Mouse (Mus musculus): ENCODE results near the gene Rbm4b. TPM values are rescaled to one million over a fixed set of nuclear protein-coding genes. Genes with fewer than 3 reads are reported as not detected.

Gene Rbm4b
- polyA plus RNA-seq, 1 experiment from 2014 or later: 164 TPM

GRCm38 (mm10) chr19:4720112-4720511 lies 36.2 kb upstream of the Rbm4b start:
- Histone ChIP-seq H3K36me3 (peaks cover 51% of the 10 kb centered on the region), H3K9ac (no peak overlapping the region), H3K9me3 (no peaks in the 10 kb centered on the region), H3K4me1 (replicated peaks) (peaks cover 27% of the 10 kb centered on the region), H3K27ac (replicated peaks) (no peak overlapping the region), H3K27me3 (no peaks in the 10 kb centered on the region), H3K4me2 (no peak overlapping the region), H3K4me3 (no peak overlapping the region)
- 82% methylated on average over 15 of the region's 15 CpGs for WGBS
- no peak for ATAC-seq (ENCODE audit: low read depth)

GRCm38 (mm10) chr19:4720671-4721244 lies 35.5 kb upstream of the Rbm4b start:
- no peak overlapping the region for H3K27ac ChIP-seq (replicated peaks)
- no peak overlapping the region for H3K9ac ChIP-seq
- H3K4me1 ChIP-seq (replicated peaks): peaks cover 22% of the 10 kb centered on the region; the same call in 1 of the 2 replicates
- no peaks in the 10 kb centered on the region for H3K27me3 ChIP-seq
- no peak for ATAC-seq (ENCODE audit: low read depth)
- H3K9me3 ChIP-seq: no peaks in the 10 kb centered on the region
- H3K4me3 ChIP-seq: no peak overlapping the region
- H3K4me2 ChIP-seq: no peak overlapping the region
- H3K36me3 ChIP-seq: peaks cover 57% of the 10 kb centered on the region
- 24% methylated on average over 11 of the region's 11 CpGs for WGBS

- Histone ChIP-seq H3K4me1 (replicated peaks) (no peaks in the 10 kb centered on the region), H3K36me3 (peaks cover 96% of the 10 kb centered on the region)
These were observed 27.1 kb upstream of the Rbm4b start for GRCm38 (mm10) chr19:4729186-4729585.

DNA sequence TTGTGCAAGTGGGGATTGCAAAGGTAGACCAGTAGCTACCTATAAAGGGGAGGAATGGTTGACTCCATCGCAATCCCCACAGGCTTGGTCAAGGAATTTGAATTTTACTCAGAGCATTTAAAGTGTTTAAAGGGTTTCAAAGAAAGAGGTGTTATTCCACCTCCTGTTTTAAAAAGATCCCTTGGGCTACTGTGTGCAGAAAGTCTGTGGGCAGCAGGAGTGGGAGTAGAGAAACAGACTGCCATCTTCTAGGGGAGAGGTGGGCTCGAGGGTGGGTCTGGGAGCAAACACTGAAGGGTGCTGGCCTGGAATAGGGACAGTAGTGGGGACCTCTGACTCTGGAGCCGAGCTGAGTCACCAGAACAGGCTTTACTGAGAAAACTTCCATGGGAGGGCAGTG lies 23.2 kb upstream of the Rbm4b start:
- no peak overlapping the region for H3K27ac ChIP-seq (replicated peaks)
- WGBS: 91% methylated on average over 3 of the region's 3 CpGs
- H3K4me1 ChIP-seq (replicated peaks): no peaks in the 10 kb centered on the region
- no peaks in the 10 kb centered on the region for H3K27me3 ChIP-seq
- no peak for ATAC-seq (ENCODE audit: low read depth)
- H3K4me2 ChIP-seq: no peak overlapping the region
- H3K9me3 ChIP-seq: no peaks in the 10 kb centered on the region
- H3K4me3 ChIP-seq: no peak overlapping the region
- H3K9ac ChIP-seq: no peak overlapping the region
- H3K36me3 ChIP-seq: peaks cover 97% of the 10 kb centered on the region

More at GRCm38 (mm10) chr19:4729186-4729585, 27.1 kb upstream of the Rbm4b start:
- no peaks in the 10 kb centered on the region for H3K9me3 ChIP-seq
- no peak overlapping the region for H3K4me2 ChIP-seq
- H3K27me3 ChIP-seq: no peaks in the 10 kb centered on the region
- H3K9ac ChIP-seq: no peak overlapping the region
- 88% methylated on average over 9 of the region's 9 CpGs for WGBS
- no peak for ATAC-seq (ENCODE audit: low read depth)
- no peak overlapping the region for H3K27ac ChIP-seq (replicated peaks)
- H3K4me3 ChIP-seq: no peak overlapping the region

- Histone ChIP-seq H3K9ac (no peak overlapping the region), H3K4me1 (replicated peaks) (no peaks in the 10 kb centered on the region), H3K4me3 (no peak overlapping the region), H3K4me2 (no peak overlapping the region), H3K9me3 (no peaks in the 10 kb centered on the region), H3K27ac (replicated peaks) (no peak overlapping the region), H3K36me3 (peaks cover 97% of the 10 kb centered on the region), H3K27me3 (no peaks in the 10 kb centered on the region)
- no peak for ATAC-seq (ENCODE audit: low read depth)
- 86% methylated on average over 13 of the region's 13 CpGs for WGBS
These were observed 18.4 kb upstream of the Rbm4b start for GRCm38 (mm10) chr19:4737866-4738265.

- H3K27me3 ChIP-seq: no peaks in the 10 kb centered on the region
- ATAC-seq (ENCODE audit: low read depth): no peak
- no peak overlapping the region for H3K4me2 ChIP-seq
- no peaks in the 10 kb centered on the region for H3K9me3 ChIP-seq
- H3K36me3 ChIP-seq: peaks cover 91% of the 10 kb centered on the region
- no peak overlapping the region for H3K27ac ChIP-seq (replicated peaks)
- H3K4me1 ChIP-seq (replicated peaks): no peaks in the 10 kb centered on the region
- WGBS: 92% methylated on average over 11 of the region's 11 CpGs
- H3K9ac ChIP-seq: no peak overlapping the region
- no peak overlapping the region for H3K4me3 ChIP-seq
These were observed 17.2 kb upstream of the Rbm4b start for GRCm38 (mm10) chr19:4739053-4739452.

DNA sequence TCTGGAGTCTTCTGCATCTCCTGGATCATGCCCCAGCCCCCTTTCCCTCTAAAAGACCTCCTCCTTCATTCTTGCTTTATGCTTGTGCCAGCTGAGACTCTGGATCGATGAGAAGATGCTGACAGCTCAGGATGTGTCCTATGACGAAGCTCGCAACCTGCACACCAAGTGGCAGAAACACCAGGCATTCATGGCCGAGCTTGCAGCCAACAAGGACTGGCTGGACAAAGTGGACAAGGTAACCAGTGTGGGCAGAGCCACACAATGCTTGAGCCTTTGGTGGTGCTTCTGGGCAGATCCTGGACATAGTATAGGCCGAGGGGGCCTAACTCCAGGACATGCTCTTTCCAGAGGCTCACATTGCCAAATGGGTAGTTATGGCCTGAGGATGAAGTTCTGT lies 16.5 kb upstream of the Rbm4b start:
- no peaks in the 10 kb centered on the region for H3K4me1 ChIP-seq (replicated peaks)
- H3K9me3 ChIP-seq: no peaks in the 10 kb centered on the region
- H3K4me2 ChIP-seq: no peak overlapping the region
- ATAC-seq (ENCODE audit: low read depth): no peak
- H3K4me3 ChIP-seq: no peak overlapping the region
- 95% methylated on average over 5 of the region's 5 CpGs for WGBS
- H3K9ac ChIP-seq: no peak overlapping the region
- peaks cover 91% of the 10 kb centered on the region for H3K36me3 ChIP-seq
- H3K27ac ChIP-seq (replicated peaks): no peak overlapping the region
- no peaks in the 10 kb centered on the region for H3K27me3 ChIP-seq

GRCm38 (mm10) chr19:4741482-4741881 lies 14.8 kb upstream of the Rbm4b start:
- Histone ChIP-seq H3K27me3 (no peaks in the 10 kb centered on the region), H3K27ac (replicated peaks) (no peak overlapping the region), H3K9ac (no peak overlapping the region), H3K4me3 (no peak overlapping the region), H3K36me3 (peaks cover 93% of the 10 kb centered on the region), H3K4me2 (no peak overlapping the region), H3K9me3 (no peaks in the 10 kb centered on the region), H3K4me1 (replicated peaks) (no peaks in the 10 kb centered on the region)
- 85% methylated on average over 10 of the region's 10 CpGs for WGBS
- ATAC-seq (ENCODE audit: low read depth): no peak

DNA sequence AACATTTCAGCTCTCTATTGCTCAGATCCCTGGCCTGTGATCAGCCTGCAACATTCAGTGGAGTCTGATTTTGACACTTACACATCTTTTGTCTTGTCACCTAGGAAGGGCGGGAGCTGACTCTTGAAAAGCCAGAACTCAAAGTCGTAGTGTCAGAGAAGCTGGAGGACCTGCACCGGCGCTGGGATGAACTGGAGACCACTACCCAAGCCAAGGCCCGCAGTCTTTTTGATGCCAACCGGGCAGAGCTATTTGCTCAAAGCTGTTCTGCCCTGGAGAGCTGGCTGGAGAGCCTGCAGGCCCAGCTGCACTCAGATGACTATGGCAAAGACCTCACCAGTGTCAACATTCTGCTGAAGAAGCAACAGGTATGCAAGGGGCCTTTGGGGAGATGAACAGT lies 14.1 kb upstream of the Rbm4b start:
- Histone ChIP-seq H3K27me3 (no peaks in the 10 kb centered on the region), H3K27ac (replicated peaks) (no peak overlapping the region), H3K9ac (no peak overlapping the region), H3K4me1 (replicated peaks) (no peaks in the 10 kb centered on the region), H3K4me2 (no peak overlapping the region), H3K36me3 (peaks cover 93% of the 10 kb centered on the region), H3K9me3 (no peaks in the 10 kb centered on the region), H3K4me3 (no peak overlapping the region)
- WGBS: 91% methylated on average over 6 of the region's 6 CpGs
- ATAC-seq (ENCODE audit: low read depth): no peak

DNA sequence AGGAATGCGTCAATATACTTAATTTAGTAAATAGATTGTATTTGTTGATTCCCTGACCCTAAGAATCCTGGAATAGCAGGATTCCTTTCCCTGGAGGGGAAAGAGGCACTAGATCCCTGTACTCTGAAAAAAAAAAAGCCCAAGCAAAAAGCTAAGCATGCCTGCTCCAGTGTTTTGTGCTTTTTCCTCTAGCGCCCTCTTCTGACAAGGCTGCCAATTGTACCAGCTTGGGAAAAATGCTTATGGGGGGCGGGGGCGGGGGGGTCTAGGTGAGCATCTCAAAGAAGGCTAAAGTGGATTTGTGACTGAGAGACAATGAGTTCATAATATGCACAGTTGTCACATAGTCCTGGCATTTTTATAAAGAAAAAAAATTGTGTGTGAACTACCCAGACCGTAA lies 12.8 kb upstream of the Rbm4b start:
- WGBS: 39% methylated on average over 5 of the region's 5 CpGs
- H3K27ac ChIP-seq (replicated peaks): no peak overlapping the region
- no peaks in the 10 kb centered on the region for H3K9me3 ChIP-seq
- H3K36me3 ChIP-seq: peaks cover 93% of the 10 kb centered on the region
- no peak overlapping the region for H3K4me2 ChIP-seq
- no peak for ATAC-seq (ENCODE audit: low read depth)
- no peaks in the 10 kb centered on the region for H3K4me1 ChIP-seq (replicated peaks)
- H3K27me3 ChIP-seq: no peaks in the 10 kb centered on the region
- H3K4me3 ChIP-seq: no peak overlapping the region
- no peak overlapping the region for H3K9ac ChIP-seq

GRCm38 (mm10) chr19:4744026-4744425 lies 12.3 kb upstream of the Rbm4b start:
- no peak for ATAC-seq (ENCODE audit: low read depth)
- H3K27ac ChIP-seq (replicated peaks): no peak overlapping the region
- H3K4me3 ChIP-seq: no peak overlapping the region
- H3K27me3 ChIP-seq: no peaks in the 10 kb centered on the region
- WGBS: 81% methylated on average over 14 of the region's 14 CpGs
- H3K36me3 ChIP-seq: peaks cover 94% of the 10 kb centered on the region
- no peak overlapping the region for H3K9ac ChIP-seq
- H3K9me3 ChIP-seq: no peaks in the 10 kb centered on the region
- H3K4me2 ChIP-seq: no peak overlapping the region
- H3K4me1 ChIP-seq (replicated peaks): no peaks in the 10 kb centered on the region

DNA sequence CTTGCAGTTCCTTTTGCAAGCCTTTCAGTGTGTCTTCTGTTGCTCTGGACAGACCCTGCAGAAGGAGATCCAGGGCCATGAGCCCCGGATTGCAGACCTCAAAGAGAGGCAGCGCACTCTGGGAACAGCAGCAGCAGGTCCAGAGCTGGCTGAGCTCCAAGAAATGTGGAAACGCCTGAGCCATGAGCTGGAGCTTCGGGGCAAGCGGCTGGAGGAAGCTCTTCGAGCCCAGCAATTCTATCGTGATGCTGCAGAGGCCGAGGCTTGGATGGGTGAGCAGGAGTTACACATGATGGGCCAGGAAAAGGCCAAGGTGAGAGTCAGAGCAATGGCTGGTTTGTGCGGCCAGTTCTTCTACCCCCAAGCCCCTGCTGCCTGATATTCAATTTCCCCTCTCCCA lies 11.2 kb upstream of the Rbm4b start:
- H3K9ac ChIP-seq: no peak overlapping the region
- H3K36me3 ChIP-seq: peaks cover 94% of the 10 kb centered on the region
- no peaks in the 10 kb centered on the region for H3K4me1 ChIP-seq (replicated peaks)
- no peaks in the 10 kb centered on the region for H3K9me3 ChIP-seq
- no peak overlapping the region for H3K4me2 ChIP-seq
- 74% methylated on average over 9 of the region's 9 CpGs for WGBS
- H3K27ac ChIP-seq (replicated peaks): no peak overlapping the region
- no peaks in the 10 kb centered on the region for H3K27me3 ChIP-seq
- H3K4me3 ChIP-seq: no peak overlapping the region
- no peak for ATAC-seq (ENCODE audit: low read depth)

DNA sequence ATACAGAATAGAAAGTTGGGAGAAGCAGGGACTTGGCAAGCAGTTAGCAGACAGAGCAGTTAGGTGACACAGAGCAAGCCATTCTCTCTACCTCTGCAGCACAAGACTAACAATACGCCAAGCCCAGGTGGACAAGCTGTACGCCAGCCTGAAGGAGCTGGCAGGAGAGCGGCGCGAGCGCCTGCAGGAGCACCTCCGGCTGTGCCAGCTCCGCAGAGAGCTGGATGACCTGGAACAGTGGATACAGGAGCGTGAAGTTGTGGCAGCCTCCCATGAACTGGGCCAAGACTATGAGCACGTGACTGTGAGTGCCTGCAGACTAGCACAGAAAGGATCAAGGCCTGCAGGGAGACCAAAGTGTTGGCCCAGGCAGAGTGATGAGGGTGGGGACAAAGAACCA lies 10.6 kb upstream of the Rbm4b start:
- 95% methylated on average over 10 of the region's 10 CpGs for WGBS
- H3K4me2 ChIP-seq: no peak overlapping the region
- H3K4me3 ChIP-seq: no peak overlapping the region
- H3K9me3 ChIP-seq: no peaks in the 10 kb centered on the region
- H3K9ac ChIP-seq: no peak overlapping the region
- H3K4me1 ChIP-seq (replicated peaks): no peaks in the 10 kb centered on the region
- no peak overlapping the region for H3K27ac ChIP-seq (replicated peaks)
- H3K36me3 ChIP-seq: peaks cover 94% of the 10 kb centered on the region
- no peak for ATAC-seq (ENCODE audit: low read depth)
- no peaks in the 10 kb centered on the region for H3K27me3 ChIP-seq
